Mouse (Mus musculus): ENCODE results near the gene 4933424G06Rik. TPM values are rescaled to one million over a fixed set of nuclear protein-coding genes. Genes with fewer than 3 reads are reported as not detected.

4933424G06Rik gene
- total RNA-seq, 2 experiments from 2014 or later = not detected

DNA sequence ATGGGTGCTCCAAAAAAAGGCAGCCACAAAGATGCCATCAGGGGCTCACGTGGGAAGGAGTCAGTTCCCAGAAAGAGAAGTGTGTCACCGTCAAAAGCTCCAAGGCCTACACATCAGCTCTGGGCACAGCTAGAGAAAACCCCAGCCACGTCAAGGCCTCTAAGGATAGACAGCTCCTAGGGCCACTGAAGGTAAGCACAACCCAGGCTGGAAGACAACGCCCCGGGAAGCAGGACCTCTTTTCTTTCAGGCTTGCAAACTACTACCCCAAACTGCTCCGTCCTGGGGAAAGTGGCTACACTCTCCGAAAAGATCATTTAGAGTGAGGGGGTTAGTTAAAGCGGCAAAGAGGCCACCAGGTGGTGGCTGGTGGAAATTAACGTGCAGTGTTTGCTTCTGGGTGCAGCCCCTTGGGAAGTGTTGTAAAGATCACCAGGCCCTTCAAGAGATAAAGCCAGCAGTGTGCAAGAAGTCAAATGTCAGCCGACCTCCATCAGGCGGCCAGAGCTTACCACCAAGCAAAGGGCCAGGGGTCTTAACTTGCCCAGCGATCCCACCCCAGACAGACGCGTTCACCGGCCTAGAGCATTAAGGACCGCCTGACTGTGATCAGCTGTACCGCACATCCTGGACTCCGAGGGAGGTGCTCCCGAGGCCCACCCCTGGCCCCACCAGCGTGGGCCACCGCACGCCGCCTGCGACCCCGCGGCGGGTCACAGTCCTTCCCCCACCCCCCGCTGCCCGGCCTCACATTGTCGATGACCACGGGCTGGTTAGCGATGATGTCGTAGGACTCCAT is 695 bp upstream of the 4933424G06Rik start:
- peak in 1 of 2 experiments; percentile 25 for DNase-seq (ENCODE audit: low spot score in 2 of 2)

DNA sequence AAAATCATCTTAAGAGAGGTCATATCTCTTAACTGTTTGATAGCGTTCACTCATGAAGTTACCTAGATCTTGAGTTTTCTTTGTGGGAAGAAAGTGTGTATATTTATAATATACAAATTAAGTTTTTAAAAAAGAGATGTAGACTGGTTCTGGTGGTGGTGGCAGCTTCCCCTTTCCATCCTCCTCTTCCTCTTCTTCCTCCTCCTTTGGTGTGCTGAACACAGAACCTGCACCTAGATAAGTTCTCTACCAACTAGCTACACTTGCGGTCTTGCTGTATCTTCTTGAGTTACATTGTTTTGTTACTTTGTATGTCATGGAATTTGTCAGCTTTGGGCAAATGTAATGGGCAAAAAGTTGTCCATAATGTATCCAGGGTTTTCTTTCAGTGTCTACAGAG is 1.2 kb downstream of the 4933424G06Rik start:
- no peak for DNase-seq (ENCODE audit: low spot score in 2 of 2)

DNA sequence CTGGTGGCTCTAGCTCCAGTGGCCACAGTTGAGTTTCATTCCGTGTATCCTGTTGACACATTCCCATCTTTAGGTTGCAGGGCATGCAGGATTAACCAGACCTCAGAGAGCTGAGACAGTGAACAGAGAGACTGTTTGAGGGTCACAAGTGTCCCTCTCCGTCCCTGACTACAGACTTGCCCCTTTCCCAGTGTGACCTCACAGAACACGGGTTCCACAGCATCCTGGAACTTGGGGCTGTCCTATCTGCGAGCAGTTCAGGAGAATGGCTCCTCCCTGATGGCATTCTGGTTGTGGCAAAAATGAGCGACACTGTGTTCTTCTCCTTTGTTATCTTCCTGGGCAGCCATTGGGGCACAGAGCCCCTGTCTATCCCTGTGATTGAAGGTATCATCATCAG is 4.4 kb downstream of the 4933424G06Rik start, which contains the start of gene Actr1b:
Gene Actr1b (minus strand): TSS at position 112 of the 400 bp plus-strand sequence.
- no peak for DNase-seq (ENCODE audit: low spot score in 2 of 2)

DNA sequence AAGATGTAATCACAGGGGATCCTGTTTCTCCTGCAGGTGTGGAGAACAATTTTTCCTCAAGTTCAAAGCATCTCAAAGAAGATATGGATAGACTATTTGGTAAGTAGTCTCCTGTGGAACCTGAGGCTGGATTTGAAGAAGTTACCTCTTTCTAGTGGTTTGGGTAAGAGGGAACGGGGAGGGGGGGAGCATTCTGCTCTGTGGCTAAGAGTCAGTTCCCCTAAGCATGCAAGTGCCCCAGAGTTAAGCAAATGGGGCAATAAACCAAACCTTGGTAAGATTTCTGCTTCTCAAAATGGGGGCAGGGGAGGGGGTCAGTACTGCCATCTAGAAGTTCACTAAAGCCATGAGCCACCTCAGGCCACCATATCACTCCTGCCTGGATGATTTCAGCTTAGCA is 8.8 kb downstream of the 4933424G06Rik start:
- no peak for DNase-seq (ENCODE audit: low spot score in 2 of 2)

DNA sequence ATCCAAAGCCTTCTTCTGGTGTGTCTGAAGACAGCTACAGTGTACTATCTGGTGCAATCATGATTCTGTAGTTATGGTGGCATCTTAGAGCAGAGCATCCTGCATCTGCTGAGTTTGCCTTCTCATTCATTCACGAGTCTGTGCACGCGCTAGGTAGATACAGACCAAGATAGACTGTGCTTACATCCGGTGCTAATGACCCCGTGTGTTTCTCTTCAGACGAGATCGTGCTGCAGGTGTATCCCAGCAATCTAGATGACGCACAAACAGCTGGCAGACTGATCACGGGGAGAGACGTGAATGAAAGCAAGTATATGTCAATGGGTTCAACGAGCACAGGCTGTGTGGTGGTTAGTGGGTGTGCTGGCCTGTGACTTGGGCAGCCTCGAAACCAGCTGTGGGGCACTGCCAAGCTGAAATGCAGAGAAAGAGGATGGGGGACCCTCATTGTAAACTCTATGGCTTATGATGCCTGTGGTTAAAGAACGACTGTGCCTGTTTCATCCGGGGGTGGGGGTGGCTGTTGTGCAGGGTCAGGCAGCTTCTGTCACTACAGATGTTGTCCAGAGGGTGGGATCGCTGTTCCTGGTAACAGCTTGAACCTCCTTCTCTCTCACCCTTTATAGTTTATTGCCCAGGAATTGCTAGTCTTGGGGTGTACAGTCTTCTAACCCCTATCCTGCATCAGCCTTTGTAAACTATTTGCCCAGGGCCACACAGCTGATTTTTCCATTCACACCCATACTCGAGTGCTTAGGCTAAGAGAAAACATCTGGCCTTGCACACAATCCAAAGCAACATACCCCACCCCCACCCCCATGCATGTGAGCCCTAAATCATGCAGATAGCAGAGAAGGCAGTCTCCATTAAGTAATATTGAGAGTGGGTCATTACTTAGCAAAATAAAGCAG is 13.5 kb downstream of the 4933424G06Rik start:
- DNase-seq (ENCODE audit: low spot score in 2 of 2) = no peak

DNA sequence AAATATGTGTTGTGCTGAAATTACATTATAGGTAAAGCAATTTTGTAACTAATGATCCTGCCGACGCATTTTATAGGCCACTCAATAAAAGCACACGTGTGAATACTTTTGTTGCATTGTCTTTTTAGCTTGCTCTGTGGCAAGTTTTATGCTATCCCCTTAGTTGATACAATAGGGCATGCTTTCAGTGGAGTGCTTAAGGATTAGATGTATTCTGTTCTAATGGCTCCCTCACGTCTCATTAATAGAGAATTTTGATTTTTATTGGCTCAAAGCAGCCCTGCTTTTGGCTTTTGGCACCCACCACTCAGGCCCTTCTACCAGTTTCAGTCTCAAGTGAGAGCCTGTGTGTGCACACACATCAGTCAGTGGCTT is 14.1 kb downstream of the 4933424G06Rik start:
- no peak for DNase-seq (ENCODE audit: low spot score in 2 of 2)

DNA sequence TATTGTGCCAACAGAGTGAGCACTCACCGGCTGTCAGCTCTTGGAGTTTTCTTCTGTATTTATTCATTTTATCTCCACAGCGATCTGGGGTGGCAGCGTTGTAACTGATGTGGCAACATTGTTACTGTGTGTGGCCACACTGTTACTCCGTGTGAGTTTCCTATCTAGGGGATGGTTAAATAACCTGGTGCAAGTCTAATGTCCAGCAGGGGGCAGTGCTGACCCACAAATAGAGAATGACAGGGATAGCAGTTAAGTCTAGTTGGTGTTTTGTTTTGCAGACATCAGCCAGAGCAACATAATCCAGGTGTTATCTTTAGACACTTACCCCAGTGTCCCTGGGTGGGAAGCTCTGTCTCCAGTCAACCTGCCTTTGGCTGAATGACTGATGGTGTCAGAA is 27.4 kb downstream of the 4933424G06Rik start:
- DNase-seq (ENCODE audit: low spot score in 2 of 2) = peak; percentile 43 to 71

DNA sequence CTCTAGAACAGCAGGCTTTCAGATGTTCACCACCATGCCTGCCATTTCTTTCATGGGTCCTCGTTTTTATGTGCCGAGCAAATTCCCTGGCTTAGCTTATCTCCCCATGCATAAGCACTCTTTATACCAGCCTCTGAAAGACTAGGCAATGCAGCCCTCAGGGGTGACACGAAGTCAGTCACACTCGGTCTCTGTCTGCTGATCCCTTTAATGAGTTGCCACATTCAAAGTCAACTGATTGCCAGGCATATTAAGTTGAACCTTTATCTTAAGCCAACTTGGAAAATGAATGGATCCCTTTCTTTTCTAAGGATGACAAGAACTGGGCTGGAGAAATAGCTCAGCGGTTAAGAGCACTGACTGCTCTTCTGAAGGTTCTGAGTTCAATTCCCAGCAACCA is 29.3 kb downstream of the 4933424G06Rik start:
- no peak for DNase-seq (ENCODE audit: low spot score in 2 of 2)

DNA sequence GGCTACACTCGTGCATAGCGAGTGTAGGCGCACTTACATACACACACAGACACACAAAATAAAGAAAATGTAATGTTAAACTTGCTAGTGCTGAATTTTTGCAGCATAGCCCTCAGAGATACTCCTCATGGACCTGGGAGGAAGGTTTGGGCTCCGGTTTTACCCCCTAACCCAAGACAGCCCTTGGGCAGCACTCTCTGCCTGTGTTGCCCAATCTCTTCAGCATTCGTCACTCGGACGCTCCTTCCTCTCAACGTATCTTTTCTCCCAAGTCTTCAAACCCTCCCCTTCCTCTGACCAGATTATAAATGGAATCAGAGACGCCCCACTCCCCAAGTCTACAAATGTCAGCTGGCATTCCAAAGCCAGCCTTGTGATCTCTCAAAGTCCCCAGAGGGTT is 33.1 kb downstream of the 4933424G06Rik start:
- DNase-seq (ENCODE audit: low spot score in 2 of 2) = no peak

DNA sequence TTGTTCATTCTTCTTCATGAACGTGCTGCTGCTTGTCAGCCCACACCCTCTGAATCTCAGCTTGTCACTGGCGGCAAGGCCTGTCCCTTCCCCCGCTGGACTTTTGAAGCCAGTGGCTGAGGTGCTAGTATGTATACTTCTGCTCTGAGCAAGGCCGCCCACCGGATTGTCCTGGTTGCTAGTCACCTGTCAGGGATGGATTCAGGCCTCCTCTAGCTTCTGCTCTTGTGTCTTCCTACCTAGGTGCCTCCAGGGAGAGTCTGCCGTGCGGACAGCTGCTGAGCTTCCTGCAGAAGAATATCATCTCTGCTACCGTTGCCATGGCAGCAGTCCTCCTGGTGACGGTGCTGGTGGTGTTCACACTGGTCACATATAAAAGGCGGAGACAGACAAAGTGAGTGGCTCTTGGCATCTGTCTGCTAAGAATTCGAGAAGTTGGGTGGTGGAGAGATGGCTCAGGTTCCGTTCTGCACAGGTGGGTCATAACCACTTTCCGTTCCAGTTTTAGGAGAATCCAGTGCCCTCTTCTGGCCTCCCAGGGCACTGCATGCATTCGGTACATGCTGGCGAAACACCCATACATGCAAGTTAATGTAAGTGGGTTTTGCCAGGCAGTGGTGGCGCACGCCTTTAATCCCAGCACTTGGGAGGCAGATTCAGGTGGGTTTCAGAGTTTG is 34.5 kb downstream of the 4933424G06Rik start:
- DNase-seq (ENCODE audit: low spot score in 2 of 2) = peak; percentile 14 to 42

DNA sequence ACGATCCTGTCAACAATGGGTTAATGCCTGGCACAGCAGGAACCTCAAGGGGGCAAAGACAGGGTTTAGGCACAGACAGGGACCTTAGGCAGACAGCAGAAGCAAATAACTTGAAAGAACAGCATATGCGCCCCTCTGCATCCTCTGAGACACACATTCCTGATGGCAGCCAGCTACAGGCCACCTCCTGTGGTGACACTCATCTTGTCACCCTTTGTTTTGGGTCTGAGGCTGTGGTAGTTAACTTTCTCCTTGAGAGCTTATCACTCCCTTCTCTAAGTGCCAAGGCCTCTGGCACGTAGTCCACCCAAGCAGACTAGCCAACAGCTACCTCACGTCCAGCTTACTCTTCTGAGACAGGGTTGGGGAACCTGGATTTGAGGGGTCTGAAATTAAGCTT is 35.7 kb downstream of the 4933424G06Rik start:
- no peak for DNase-seq (ENCODE audit: low spot score in 2 of 2)

DNA sequence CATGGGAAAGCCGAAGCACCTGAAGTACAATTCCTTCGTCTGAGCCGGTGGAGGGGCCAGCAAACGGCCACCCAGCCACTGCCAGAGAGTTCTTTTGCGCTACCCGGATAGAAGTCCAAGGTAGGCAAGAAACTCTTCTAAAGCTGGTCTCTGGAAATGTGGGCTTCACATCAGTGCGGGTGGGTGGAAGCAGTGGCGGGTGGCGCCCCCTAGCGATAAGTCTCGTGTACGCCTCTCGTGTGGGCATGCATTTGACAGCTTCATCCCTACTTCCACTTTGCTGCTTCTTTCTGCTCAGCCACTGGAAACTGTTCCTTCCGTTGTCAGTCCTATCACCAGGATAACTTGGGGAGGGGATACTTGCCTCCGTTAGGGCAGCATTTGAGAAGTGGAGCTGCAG is 36.5 kb downstream of the 4933424G06Rik start:
- DNase-seq (ENCODE audit: low spot score in 2 of 2) = no peak

DNA sequence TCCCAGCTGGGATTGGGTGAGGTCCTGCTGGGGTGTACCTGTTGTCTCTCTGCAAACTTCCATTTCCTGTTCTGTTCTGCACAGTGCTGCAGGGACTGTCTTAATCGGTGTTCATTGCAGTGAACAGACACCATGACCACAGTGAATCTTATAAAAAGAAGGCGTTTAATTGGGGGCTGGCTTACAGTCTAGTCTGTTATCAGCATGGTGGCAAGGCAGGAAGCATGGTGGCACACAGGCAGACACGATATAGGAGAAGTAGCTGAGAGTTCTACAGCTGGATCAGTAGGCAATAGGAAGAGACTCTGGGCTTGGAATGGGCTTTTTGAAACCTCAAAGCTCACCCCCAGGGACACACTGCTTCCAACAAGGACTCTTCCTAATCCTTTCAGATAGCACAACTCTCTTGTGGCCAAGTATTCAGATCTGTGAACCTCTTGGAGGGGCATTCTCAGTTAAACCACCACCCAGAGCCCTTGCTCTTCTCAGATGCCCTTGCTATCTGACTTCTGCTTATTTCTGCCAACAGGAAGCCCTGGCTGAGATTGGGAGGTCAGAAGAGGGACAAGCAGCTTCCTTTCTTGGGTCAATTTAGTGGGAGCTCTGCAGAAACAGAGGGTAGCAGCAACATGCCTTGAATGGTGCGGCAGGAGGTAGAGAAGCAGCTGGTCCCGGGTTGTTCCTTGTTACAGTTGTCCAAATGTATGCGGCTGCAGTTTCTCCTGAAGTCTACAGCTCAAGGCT is 44.2 kb downstream of the 4933424G06Rik start:
- DNase-seq (ENCODE audit: low spot score in 2 of 2) = no peak

DNA sequence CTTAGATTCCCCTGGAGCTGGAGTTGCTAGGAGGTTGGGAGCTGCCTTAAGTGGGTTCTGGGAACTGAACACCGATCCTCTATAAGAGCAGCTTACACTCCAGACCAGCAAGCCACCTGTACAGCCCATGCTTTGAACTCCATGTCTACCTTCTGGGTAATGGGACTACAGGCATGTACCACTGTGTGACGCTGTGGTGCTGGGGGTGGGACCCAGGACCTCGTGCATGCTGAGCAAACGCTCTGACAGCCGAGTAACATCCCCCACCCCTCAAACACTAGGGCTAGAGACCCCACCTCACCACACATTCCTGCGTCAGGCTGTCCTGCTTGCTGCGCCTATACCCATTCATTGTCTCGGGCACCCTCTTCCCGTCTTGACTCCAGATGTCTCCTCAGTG is 48.6 kb downstream of the 4933424G06Rik start:
- no peak for DNase-seq (ENCODE audit: low spot score in 2 of 2)

DNA sequence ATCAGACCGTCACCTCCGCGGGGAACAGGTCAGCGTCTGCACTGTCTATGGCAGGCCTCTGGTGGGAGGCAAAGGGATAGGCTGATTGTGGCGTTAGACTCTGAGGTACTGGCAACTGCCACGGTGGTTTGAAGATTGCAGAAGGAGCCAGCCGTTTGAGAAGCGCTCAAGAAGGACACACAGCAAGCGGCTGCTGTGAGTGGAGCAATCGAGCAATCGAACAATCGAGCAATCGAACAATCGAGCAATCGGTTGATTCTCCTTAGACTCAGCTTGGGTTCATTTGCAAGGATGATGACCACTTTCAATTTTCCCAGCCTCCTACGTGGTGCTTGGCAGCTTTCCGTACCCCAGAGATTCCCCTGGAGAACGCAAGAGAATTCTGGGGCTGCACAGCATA is 49.1 kb downstream of the 4933424G06Rik start:
- DNase-seq (ENCODE audit: low spot score in 2 of 2) = no peak

DNA sequence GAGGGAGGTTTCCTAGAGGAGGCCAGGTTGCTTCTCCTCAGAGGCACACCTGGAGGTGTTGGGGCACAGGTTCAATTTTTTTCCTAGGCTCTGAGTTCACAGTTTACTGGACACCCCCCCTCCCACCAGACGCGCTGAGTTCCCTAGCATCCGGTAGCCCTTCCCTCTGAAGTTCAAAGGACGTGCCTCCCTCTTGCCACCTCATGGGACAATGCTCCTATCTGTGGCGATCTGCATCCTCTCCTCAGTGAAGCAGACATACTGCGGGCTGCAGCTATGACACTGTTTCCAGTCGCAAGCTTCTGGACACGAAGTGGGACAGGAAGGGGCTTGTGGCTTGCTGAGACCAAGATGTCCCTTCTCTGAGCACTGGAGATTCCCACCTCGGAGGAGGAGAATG is 50.5 kb downstream of the 4933424G06Rik start:
- no peak for DNase-seq (ENCODE audit: low spot score in 2 of 2)

DNA sequence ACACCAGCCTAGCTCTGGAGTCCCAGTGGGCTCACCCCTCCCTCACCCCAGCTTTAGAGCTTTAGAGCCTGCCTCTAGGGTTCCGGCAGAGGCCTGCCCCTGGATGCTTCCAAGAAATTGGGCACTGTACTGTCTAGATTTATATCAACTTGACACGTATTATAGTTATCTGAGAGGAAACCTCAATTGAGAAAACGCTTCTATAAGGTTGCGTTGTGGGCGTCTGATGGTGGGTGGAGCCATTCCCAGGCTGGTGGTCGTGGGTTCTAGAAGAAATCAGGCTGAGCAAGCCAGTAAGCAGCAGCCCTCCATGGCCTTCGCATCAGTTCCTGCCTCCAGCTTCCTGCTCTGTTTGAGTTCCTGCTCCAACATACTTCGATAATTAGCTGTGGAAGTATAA is 51.1 kb downstream of the 4933424G06Rik start:
- no peak for DNase-seq (ENCODE audit: low spot score in 2 of 2)

DNA sequence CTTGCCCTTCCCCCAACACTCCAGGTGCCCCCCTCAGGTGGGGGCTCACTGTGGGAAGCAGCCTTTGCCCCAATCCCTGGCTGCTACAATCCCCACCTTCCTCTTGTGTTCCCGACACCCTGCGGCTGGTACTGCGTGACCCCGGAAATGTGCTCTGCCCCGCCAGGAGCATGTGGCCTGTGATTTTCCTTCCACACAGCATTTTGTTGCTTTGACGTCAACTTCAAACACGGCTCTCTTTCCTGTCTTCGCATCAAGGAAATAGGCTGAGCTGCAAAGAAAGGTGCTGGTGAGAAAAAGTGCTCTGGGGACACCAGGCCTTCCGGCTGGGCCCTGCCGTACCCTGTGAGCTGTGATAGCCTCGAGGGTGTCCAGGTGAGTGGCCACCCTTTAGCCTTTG is 51.6 kb downstream of the 4933424G06Rik start, which contains the start of gene Zap70:
Gene Zap70 (plus strand): TSS at position 231 of the 400 bp plus-strand sequence.
- DNase-seq (ENCODE audit: low spot score in 2 of 2) = no peak

DNA sequence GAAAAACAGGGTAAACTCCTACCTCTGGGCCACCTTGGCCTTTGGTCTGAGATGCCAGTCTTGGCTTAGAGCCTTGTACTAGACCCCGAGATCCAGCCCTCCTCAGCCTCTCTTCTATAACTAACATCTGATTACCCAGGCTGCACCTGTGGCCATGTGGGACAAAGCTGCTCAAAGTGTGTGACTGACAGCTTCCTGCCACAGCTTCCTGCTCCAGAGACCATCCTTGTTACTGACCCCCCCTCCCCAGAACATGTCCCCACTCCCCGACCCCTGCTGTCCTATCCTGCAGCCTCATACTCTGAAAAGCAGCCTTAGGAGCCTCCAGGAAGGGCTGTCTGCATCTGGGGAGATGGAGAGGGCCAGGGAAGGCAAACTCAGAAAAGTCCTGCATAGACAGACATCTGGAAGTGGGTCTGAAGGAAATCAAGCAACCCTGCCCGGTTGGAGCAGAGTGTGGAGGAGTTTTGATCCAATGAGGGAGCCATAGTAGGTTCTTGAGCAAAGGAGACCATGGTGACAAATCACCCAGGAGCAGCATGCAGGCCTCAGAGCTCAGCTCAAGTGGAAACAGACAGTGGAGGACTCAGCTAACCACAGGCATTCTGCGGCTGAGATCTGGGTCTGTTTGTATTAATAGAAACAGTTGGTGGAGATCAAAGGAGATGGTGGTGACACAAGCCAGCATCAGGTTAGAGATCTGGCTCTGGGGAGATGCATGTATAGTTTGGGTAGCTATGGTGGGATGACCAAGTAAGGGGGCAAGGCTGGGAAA is 56.7 kb downstream of the 4933424G06Rik start:
- DNase-seq (ENCODE audit: low spot score in 2 of 2) = no peak

DNA sequence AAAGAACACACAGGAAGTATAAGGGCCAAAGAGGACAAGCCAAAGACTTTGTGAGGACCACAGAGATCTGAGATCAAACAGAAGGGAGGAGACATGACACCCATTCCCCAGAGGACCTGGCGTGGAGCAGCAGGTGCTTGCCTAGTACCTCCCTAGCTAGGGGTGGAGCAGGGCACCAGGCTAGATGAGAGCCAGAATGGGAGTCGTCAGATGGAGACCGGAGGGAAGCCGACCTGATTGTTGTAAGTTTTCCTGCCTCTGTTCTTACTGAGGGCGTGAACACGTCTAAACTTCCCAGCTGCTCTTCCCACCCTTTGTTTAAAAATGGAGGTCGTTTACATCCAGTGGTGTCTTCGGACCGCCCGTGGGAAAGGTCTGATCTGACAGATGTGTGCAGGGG is 57.4 kb downstream of the 4933424G06Rik start:
- no peak for DNase-seq (ENCODE audit: low spot score in 2 of 2)
